Mouse (Mus musculus) olfactory bulb, adult 2 months (tissue): Measurements from ENCODE around the gene Hbp1.

Source experiments
- CTCF ChIP-seq: fragments of 200-500 bp; IDR thresholded peaks from 2 replicates; pipeline ENCODE4 v1.5.1; 2012; ENCODE audit warnings: low read depth, mild to moderate bottlenecking, low read length, moderate library complexity; ENCODE audit not compliant: insufficient read depth
- POLR2A ChIP-seq: fragments of 200-500 bp; IDR thresholded peaks from 2 replicates; pipeline ENCODE4 v1.6.1; 2012; ENCODE audit warnings: mild to moderate bottlenecking, low read depth, low read length, moderate library complexity; ENCODE audit not compliant: insufficient read depth

GRCm38 (mm10) chr12:31920464-31921405 is 29.6 kb downstream of the Hbp1 start:
- TF ChIP-seq POLR2A (no peak), CTCF (no peak)
